Mouse (Mus musculus): ENCODE measurements around the gene Hnrnpul1. TPM values are rescaled to one million over a fixed set of nuclear protein-coding genes. Genes with fewer than 3 reads are reported as not detected.
A peak's percentile ranks its signal among the peaks of the same experiment; 100 is the strongest.

The Hnrnpul1 gene
- total and polyA plus RNA-seq, 2 experiments from 2014 or later, result 47.8 to 126 TPM

- Histone ChIP-seq H3K4me3 (ENCODE audit: low read depth, low read length) (peak within 1 kb of the TSS; percentile 33), H3K4me2 (ENCODE audit: low read depth, low read length, poor library complexity, severe bottlenecking) (peak within 1 kb of the TSS; percentile 61), H3K4me1 (ENCODE audit: insufficient read depth, low read length) (no peaks in the 10 kb centered on the region), H3K36me3 (ENCODE audit: insufficient read depth, low read length) (no peaks in the 10 kb centered on the region), H3K27me3 (ENCODE audit: insufficient read depth, low read length) (no peaks in the 10 kb centered on the region; the same call in 1 of the 2 replicates), H3K9me3 (ENCODE audit: low read length) (no peaks in the 10 kb centered on the region), H3K9ac (replicated peaks; ENCODE audit: low read length, poor library complexity, severe bottlenecking) (peak within 1 kb of the TSS; percentile 44), H3K27ac (ENCODE audit: low read depth, low read length) (peak within 1 kb of the TSS; percentile 32; the same call in 1 of the 2 replicates)
- WGBS, result 2% methylated on average over 22 of the region's 30 CpGs
- ATAC-seq (ENCODE audit: low FRiP score) (peak; percentile 78), DNase-seq (ENCODE audit: low spot score) (peak; percentile 63)
- no peak for TF ChIP-seq CTCF (IDR thresholded peaks at IDR 0.05)
Measured at GRCm38 (mm10) chr7:25788220-25789128, 33.9 kb upstream of the Hnrnpul1 start, which contains the start of gene Axl. Axl (minus strand) TSS chr7:25788705.

- Histone ChIP-seq H3K27ac (ENCODE audit: low read depth, low read length) (peak overlapping the region; percentile 32; the same call in 1 of the 2 replicates), H3K27me3 (ENCODE audit: insufficient read depth, low read length) (no peaks in the 10 kb centered on the region; the same call in 1 of the 2 replicates), H3K9me3 (ENCODE audit: low read length) (no peaks in the 10 kb centered on the region), H3K4me2 (ENCODE audit: low read depth, low read length, poor library complexity, severe bottlenecking) (peak overlapping the region; percentile 61), H3K4me1 (ENCODE audit: insufficient read depth, low read length) (no peaks in the 10 kb centered on the region), H3K4me3 (ENCODE audit: low read depth, low read length) (peak overlapping the region; percentile 33), H3K36me3 (ENCODE audit: insufficient read depth, low read length) (no peaks in the 10 kb centered on the region), H3K9ac (replicated peaks; ENCODE audit: low read length, poor library complexity, severe bottlenecking) (peak overlapping the region; percentile 44)
- DNase-seq (ENCODE audit: low spot score) (no peak), ATAC-seq (ENCODE audit: low FRiP score) (no peak)
- 24% methylated on average over 9 of the region's 9 CpGs for WGBS
- no peak for TF ChIP-seq CTCF (IDR thresholded peaks at IDR 0.05)
Measured at GRCm38 (mm10) chr7:25787456-25788219, 33.1 kb upstream of the Hnrnpul1 start.

DNA sequence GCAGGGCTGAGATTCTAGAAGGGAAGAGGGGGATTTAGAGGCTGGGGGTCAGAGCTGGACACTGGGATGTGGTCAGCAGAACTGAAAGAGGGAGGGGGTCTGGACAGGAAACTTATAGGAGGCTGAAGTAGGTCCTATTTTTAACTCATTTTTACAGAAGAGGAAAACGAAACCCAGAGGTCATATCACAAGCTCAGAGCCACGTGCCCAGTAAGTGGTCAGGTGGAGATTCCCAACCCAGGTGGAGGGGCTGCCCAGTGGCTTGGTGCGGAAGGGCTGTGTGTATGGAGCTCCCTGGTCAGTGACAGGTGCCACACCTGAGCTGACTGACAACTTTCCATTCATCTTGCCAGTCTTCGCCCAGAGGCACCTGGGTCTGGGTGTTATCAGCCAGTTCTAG is 32.4 kb upstream of the Hnrnpul1 start:
- DNase-seq (ENCODE audit: low spot score) (no peak), ATAC-seq (ENCODE audit: low FRiP score) (no peak)
- no peaks in the 10 kb centered on the region for H3K9me3 ChIP-seq (ENCODE audit: low read length)
- 0 out of 2 replicates have a peak, but pooled peaks cover under 1% of the 10 kb centered on the region for H3K4me1 ChIP-seq (ENCODE audit: insufficient read depth, low read length)
- H3K27ac ChIP-seq (ENCODE audit: low read depth, low read length), result no peak overlapping the region
- 74% methylated on average over 4 of the region's 4 CpGs for WGBS
- no peaks in the 10 kb centered on the region; the same call in 1 of the 2 replicates for H3K27me3 ChIP-seq (ENCODE audit: insufficient read depth, low read length)
- H3K4me3 ChIP-seq (ENCODE audit: low read depth, low read length), result no peak overlapping the region
- no peak overlapping the region for H3K9ac ChIP-seq (replicated peaks; ENCODE audit: low read length, poor library complexity, severe bottlenecking)
- H3K36me3 ChIP-seq (ENCODE audit: insufficient read depth, low read length), result no peaks in the 10 kb centered on the region
- H3K4me2 ChIP-seq (ENCODE audit: low read depth, low read length, poor library complexity, severe bottlenecking), result peak overlapping the region; percentile 18; the same call in 1 of the 2 replicates
- no peak for TF ChIP-seq CTCF (IDR thresholded peaks at IDR 0.05)

DNA sequence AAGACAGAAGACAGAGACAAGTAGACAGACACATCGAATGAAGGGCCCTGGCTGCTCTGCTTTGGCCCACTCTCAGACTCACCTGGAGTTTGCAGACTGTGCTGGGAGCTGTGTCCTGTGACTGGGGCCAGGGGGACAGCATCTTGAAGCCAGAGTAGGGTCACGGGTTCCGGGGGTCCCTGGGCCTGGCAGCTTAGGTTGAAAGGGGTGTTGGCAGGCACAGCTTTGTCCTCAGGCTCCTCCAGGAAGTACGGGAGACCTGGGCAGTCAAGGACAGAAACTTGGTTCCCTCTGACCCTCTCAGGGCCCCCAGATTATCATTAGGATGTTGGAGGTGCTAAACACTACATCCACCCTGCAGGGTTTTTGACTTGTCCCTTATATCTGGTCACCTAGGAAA is 31.2 kb upstream of the Hnrnpul1 start:
- Histone ChIP-seq H3K9ac (replicated peaks; ENCODE audit: low read length, poor library complexity, severe bottlenecking) (no peak overlapping the region), H3K36me3 (ENCODE audit: insufficient read depth, low read length) (no peaks in the 10 kb centered on the region), H3K4me1 (ENCODE audit: insufficient read depth, low read length) (0 out of 2 replicates have a peak, but pooled peaks cover 6% of the 10 kb centered on the region), H3K9me3 (ENCODE audit: low read length) (no peaks in the 10 kb centered on the region), H3K4me3 (ENCODE audit: low read depth, low read length) (no peak overlapping the region), H3K4me2 (ENCODE audit: low read depth, low read length, poor library complexity, severe bottlenecking) (no peak overlapping the region), H3K27me3 (ENCODE audit: insufficient read depth, low read length) (no peaks in the 10 kb centered on the region; the same call in 1 of the 2 replicates), H3K27ac (ENCODE audit: low read depth, low read length) (no peak overlapping the region)
- ATAC-seq (ENCODE audit: low FRiP score) (no peak), DNase-seq (ENCODE audit: low spot score) (no peak)
- no peak for TF ChIP-seq CTCF (IDR thresholded peaks at IDR 0.05)
- 72% methylated on average over 4 of the region's 4 CpGs for WGBS

- 0 out of 2 replicates have a peak, but pooled peaks cover 6% of the 10 kb centered on the region for H3K4me1 ChIP-seq (ENCODE audit: insufficient read depth, low read length)
- H3K27ac ChIP-seq (ENCODE audit: low read depth, low read length), result no peak overlapping the region
- no peak overlapping the region for H3K4me2 ChIP-seq (ENCODE audit: low read depth, low read length, poor library complexity, severe bottlenecking)
- no peak overlapping the region for H3K9ac ChIP-seq (replicated peaks; ENCODE audit: low read length, poor library complexity, severe bottlenecking)
- no peak overlapping the region for H3K4me3 ChIP-seq (ENCODE audit: low read depth, low read length)
- H3K36me3 ChIP-seq (ENCODE audit: insufficient read depth, low read length), result no peaks in the 10 kb centered on the region
- H3K27me3 ChIP-seq (ENCODE audit: insufficient read depth, low read length), result no peaks in the 10 kb centered on the region; the same call in 1 of the 2 replicates
- 63% methylated on average over 1 of the region's 1 CpGs for WGBS
- DNase-seq (ENCODE audit: low spot score) (no peak), ATAC-seq (ENCODE audit: low FRiP score) (no peak)
- no peaks in the 10 kb centered on the region for H3K9me3 ChIP-seq (ENCODE audit: low read length)
- TF ChIP-seq CTCF (IDR thresholded peaks at IDR 0.05), result no peak
Measured at GRCm38 (mm10) chr7:25784808-25785207, 30.3 kb upstream of the Hnrnpul1 start.
